Mouse (Mus musculus) cerebellum, adult 9-11 months (tissue): ENCODE data around the gene Cct5.

Source experiments
- DNase-seq: peaks from one replicate; pipeline ENCODE4 v3.0.0; 2022

Cct5 gene

DNA sequence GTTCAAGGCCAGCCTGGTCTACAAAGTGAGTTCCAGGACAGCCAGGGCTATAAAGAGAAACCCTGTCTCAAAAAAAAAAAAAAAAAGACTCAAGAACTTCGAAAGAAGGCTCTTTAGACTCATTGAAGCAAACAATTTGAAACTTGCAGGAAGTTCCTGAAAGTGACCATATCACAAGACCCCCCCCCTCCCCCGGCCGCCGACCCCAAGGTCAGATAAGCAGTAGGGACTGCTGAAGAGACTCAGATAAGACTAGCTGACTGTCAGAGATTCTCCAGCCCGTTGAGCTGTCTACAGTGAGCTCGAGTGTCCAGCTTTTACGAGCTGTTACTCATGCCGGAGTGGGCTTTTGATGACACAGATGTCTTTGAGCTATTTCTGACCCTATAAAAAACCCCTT lies 38.8 kb downstream of the Cct5 start:
- no peak for DNase-seq

DNA sequence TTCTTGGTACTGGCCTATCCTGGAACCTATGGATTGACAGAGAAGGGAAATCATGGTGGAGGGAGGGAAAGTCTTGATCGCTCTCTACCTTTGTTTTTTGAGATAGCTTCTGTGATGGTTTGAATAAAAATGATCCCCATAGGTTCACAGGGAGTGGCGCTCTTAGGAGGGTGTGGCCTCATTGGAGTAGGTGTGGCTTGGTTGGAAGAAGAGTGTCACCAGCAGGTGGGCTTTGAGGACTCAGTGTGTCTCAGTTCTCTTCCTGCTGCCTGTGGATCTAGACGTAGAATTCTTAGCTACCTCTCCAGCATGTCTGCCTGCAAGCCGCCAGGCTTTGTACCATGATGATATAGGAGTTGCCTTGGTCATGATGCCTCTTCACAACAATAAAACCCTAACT lies 39.6 kb downstream of the Cct5 start:
- DNase-seq = no peak

GRCm38 (mm10) chr15:31561390-31561789 lies 40.2 kb downstream of the Cct5 start:
- no peak for DNase-seq

GRCm38 (mm10) chr15:31554855-31555254 lies 46.7 kb downstream of the Cct5 start:
- DNase-seq = no peak

DNA sequence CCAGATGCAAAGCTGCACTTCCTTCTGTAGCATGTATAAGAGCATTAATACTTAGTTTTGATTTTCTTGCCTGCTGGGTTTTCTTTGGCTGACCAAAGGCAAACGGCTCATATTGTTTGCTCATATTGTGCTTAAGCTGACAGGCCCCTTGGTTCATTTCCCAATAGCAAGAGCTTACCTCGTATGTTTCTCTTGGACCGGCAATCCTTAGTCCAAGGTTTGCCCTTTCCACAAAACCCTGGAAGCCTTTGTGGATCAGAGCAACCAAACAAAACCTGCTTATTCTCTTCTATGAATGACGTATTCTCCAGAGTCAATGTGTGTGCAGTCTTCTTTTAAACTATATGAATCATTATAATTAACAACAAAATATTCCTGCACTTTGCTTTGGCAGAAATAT lies 51.2 kb downstream of the Cct5 start:
- no peak for DNase-seq

GRCm38 (mm10) chr15:31547421-31547820 lies 54.2 kb downstream of the Cct5 start:
- DNase-seq = no peak

DNA sequence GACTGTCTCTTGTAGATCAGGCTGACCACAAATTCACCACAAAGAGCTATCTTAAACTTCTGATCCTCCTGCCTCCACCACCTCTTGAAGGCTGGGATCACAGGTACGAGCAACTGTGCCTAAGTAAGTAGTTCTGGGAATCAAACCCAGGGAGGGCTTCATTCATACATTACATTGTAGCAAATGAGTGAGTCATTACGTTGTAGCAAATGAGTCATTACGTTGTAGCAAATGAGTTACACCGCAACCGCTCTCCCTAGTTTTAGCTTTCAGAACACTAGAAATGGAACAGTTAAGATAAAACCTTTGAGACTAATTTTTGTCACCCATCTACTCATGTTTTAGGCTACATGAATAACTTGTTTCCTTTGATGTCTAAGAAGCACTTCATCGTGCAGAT lies 55.3 kb downstream of the Cct5 start:
- no peak for DNase-seq

DNA sequence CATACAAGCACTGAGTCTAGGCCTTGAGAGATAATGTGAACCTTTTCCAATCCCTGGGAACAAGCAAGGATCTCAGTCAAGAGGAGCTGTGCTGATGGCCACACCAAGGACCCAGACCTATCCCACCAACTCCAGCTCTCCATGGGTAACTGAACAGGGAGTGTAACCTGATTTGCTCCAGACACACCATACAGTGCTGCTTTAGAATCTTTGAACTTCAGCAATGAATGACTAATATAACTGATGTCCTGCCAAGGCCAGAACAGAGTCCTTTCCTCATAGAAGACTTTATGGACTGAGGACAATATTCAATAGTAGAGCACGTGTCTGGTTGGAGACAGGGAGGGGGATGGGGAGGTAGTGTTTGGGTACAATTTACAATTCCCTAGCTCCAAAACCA lies 56.5 kb downstream of the Cct5 start:
- DNase-seq = no peak

DNA sequence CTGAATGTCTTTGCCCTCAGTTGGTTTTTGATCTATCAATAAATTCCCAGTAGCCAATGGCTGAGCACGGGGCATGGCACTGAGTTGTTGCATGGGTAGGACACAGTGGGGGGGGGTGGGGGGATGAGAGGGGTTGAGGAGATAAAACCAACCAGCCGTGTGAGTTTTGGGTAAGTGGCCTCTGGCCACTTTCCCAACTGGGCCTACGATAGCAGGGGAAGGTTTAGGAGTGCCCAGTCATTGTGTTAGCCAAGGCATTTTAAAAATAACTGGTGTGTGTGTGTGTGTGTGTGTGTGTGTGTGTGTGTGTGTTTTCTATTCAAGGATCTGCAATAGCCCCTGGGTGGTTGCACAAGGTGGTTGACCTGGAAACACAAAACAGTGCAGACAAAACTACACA lies 58.4 kb downstream of the Cct5 start:
- no peak for DNase-seq

GRCm38 (mm10) chr15:31542013-31542958 lies 59.3 kb downstream of the Cct5 start:
- no peak for DNase-seq
